Mouse (Mus musculus) heart, postnatal 0 days (tissue): Measurements from ENCODE around the gene Plxdc2. TPM values are rescaled to one million over a fixed set of nuclear protein-coding genes. Genes with fewer than 3 reads are reported as not detected.

ENCODE experiments used
- ATAC-seq: fragments of 200-750 bp; cut with Nextera tagmentation; 2 replicates; pipeline ENCODE4 v1.8.0; 2017; ENCODE audit warnings: low read depth, moderate number of reproducible peaks, moderate library complexity; ENCODE audit not compliant: insufficient read depth
- DNase-seq: peaks from one replicate; pipeline ENCODE4 v3.0.0-alpha.2; 2016; ENCODE audit warnings: low spot score
- H3K27ac ChIP-seq: fragments of 300-500 bp; sonication (generic); 2 replicates; pipeline ENCODE4 v1.5.1; 2014; ENCODE audit warnings: low read depth, mild to moderate bottlenecking
- H3K27me3 ChIP-seq: fragments of 300-500 bp; sonication (generic); 2 replicates; pipeline ENCODE4 v1.6.1; 2014; ENCODE audit warnings: low read length, mixed read lengths; ENCODE audit not compliant: control insufficient read depth, insufficient read depth
- H3K36me3 ChIP-seq: fragments of 300-500 bp; sonication (generic); replicated peaks from 2 replicates; pipeline ENCODE4 v1.6.1; 2014; ENCODE audit warnings: low read length, mixed read lengths; ENCODE audit not compliant: control insufficient read depth, insufficient read depth
- H3K4me1 ChIP-seq: fragments of 300-500 bp; sonication (generic); 2 replicates; pipeline ENCODE4 v1.6.1; 2014; ENCODE audit warnings: antibody characterized with exemption; ENCODE audit not compliant: control insufficient read depth, insufficient read depth
- H3K4me2 ChIP-seq: fragments of 300-500 bp; sonication (generic); 2 replicates; pipeline ENCODE4 v1.6.1; 2014; ENCODE audit warnings: low read depth, mild to moderate bottlenecking, low read length, moderate library complexity
- H3K4me3 ChIP-seq: fragments of 300-500 bp; sonication (generic); 2 replicates; pipeline ENCODE4 v1.5.1; 2014; ENCODE audit warnings: low read depth, low read length
- H3K9ac ChIP-seq: fragments of 300-500 bp; sonication (generic); replicated peaks from 2 replicates; pipeline ENCODE4 v1.6.1; 2014; ENCODE audit warnings: low read depth, low read length, mixed read lengths
- H3K9me3 ChIP-seq: fragments of 300-500 bp; sonication (generic); replicated peaks from 2 replicates; pipeline ENCODE4 v1.6.1; 2016; ENCODE audit warnings: low read length; ENCODE audit not compliant: control insufficient read depth
- CTCF ChIP-seq: IDR thresholded peaks from 2 replicates; pipeline ENCODE4 v1.5.1; 2016; ENCODE audit warnings: antibody characterized with exemption, control low read depth, low read depth
- EP300 ChIP-seq: IDR thresholded peaks from 2 replicates; pipeline ENCODE4 v1.6.1; 2016; ENCODE audit warnings: antibody characterized with exemption, low read depth
- WGBS: fragments of 180-500 bp; shearing (Covaris S2); extraction: QIAGEN DNeasy Blood & Tissue Kit; methylation state at CpG from one replicate; pipeline ENCODE4 v1.1.7; 2014; 5-methylcytosine and 5-hydroxymethylcytosine counted together
- polyA plus RNA-seq: library from polyadenylated mRNA; unstranded; fragments of >200 nt; fragmentation: Nextera tagmentation; extraction: Ambion mirVana; gene quantifications from 2 replicates; pipeline ENCODE4 v1.2.1, GENCODE M21; 2015
- total RNA-seq: library from RNA; depleted of rRNA; stranded (reverse); fragments of >200 nt; gene quantifications from 2 replicates; pipeline ENCODE4 v1.2.3, GENCODE M21; 2014; ENCODE audit warnings: low replicate concordance

The Plxdc2 gene
- total and polyA plus RNA-seq, 2 experiments from 2014 or later: 4.2 to 6.1 TPM

DNA sequence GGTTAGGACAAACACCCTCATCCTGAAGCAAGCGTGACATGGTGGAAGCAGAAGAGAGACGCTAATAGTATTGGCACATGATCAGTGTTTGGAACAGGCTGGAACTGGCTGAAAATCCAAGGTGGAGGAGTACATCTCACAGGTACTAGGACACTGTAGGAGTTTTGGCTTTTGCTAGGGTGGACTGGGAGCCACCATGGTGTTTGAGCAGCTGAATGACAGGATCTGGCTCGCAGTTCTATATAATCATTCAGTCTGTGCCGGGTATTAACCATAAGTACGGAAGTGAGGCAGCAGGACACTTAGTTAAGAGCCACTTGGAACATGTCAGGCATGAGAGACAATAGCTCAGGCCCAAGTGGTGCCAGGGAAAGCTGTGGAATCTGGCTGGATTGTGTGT is 82.9 kb downstream of the Plxdc2 start:
- no peak overlapping the region for H3K27ac ChIP-seq
- no peaks in the 10 kb centered on the region for H3K27me3 ChIP-seq
- ATAC-seq (no peak), DNase-seq (no peak)
- TF ChIP-seq EP300 (no peak), CTCF (no peak)
- H3K36me3 ChIP-seq: no peaks in the 10 kb centered on the region
- 68% methylated on average over 5 of the region's 5 CpGs for WGBS
- no peak overlapping the region for H3K4me2 ChIP-seq
- no peak overlapping the region for H3K4me3 ChIP-seq
- H3K9me3 ChIP-seq: no peaks in the 10 kb centered on the region
- no peaks in the 10 kb centered on the region for H3K4me1 ChIP-seq
- no peak overlapping the region for H3K9ac ChIP-seq

DNA sequence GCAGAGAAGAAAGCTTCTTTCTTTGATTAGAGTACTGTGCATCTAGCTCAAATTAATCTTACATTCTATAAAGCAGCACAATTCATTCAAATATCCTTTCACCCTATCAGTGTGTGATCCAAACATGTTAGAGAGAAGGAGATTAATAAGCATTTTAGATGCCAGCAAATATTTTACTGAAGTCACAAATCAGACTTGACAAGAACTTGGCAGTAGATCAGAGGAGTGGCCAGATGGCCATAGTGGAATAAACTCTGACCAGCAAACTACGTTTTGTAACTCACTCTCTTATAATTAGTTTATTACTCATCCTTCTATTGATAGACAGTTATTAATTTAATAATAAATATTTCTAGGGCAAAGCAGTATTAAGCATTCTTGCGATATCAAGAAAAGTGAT is 86.5 kb downstream of the Plxdc2 start:
- Histone ChIP-seq H3K27ac (no peak overlapping the region), H3K27me3 (no peaks in the 10 kb centered on the region), H3K9me3 (no peaks in the 10 kb centered on the region), H3K4me3 (no peak overlapping the region), H3K36me3 (no peaks in the 10 kb centered on the region), H3K4me2 (no peak overlapping the region), H3K4me1 (no peaks in the 10 kb centered on the region), H3K9ac (no peak overlapping the region)
- WGBS: 61% methylated on average over 2 of the region's 2 CpGs
- no peak for DNase-seq
- TF ChIP-seq CTCF: no peak
- TF ChIP-seq EP300: no peak
- ATAC-seq: no peak

DNA sequence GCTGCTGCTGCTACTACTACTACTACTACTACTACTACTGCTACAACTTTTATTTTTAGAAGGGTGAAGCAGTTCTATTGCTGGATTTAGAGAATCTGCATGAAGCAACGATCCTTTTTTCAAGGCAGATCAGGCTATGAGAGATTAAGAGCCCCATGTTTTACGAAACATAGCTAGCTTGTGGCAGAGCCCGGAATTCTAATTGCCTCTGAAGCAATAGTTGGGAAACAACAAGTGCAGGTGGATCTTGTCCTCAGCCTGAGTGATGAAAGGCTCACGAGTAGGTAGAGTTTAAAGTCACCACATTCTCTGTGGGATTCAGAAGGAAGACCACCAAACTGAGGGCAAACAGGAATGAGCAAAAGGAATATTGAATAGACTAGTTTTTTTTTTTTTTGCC is 91.8 kb downstream of the Plxdc2 start:
- 66% methylated on average over 4 of the region's 4 CpGs for WGBS
- Histone ChIP-seq H3K9ac (no peak overlapping the region), H3K27ac (no peak overlapping the region), H3K4me2 (no peak overlapping the region), H3K27me3 (no peaks in the 10 kb centered on the region), H3K9me3 (no peaks in the 10 kb centered on the region), H3K4me3 (no peak overlapping the region), H3K36me3 (no peaks in the 10 kb centered on the region), H3K4me1 (no peaks in the 10 kb centered on the region)
- no peak for DNase-seq
- TF ChIP-seq EP300 (no peak), CTCF (no peak)
- no peak for ATAC-seq

DNA sequence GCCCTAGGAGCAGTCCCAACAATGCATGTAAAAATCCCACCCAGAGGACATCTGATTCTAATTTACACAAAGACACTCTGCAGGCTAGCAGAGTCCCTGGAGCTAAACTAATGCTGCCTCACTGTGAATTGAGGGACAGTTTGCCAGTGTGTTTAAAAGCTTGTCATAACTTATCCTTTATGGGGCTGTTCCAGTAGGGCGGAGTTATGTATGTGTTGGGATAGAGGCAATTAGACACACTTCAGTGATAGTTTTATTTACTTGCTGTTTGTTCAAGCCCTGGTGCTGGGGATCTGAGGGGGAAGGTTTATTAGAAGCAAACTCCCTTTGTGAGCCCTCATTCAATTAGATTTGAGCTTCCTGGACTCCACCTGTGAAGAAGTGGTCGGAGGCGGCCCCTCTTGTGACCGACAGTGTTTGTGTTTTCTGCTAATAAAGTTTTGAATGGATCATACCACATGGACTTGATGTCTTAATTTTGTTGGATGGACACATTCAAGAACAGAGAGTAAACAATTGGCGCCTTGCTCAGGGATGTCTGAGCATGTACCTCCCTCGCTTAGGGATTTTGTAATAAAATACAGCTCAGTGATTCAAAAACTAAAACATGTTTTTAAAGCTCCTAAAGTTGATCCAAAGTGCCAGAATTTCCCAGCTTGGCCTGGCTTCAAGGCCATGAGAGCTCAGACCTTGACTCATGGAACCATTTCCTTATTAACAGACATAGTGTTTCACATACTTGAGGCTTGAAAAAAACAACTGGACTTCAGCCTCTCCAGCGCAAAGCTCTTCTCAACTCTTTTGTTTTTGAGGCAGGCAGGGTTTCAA is 94.9 kb downstream of the Plxdc2 start:
- no peak overlapping the region for H3K27ac ChIP-seq
- no peaks in the 10 kb centered on the region for H3K36me3 ChIP-seq
- no peak overlapping the region for H3K9ac ChIP-seq
- H3K27me3 ChIP-seq: no peaks in the 10 kb centered on the region
- ATAC-seq: no peak
- no peak overlapping the region for H3K4me3 ChIP-seq
- no peak overlapping the region for H3K4me2 ChIP-seq
- WGBS: 84% methylated on average over 7 of the region's 7 CpGs
- DNase-seq: no peak
- no peaks in the 10 kb centered on the region for H3K4me1 ChIP-seq
- TF ChIP-seq CTCF (no peak), EP300 (no peak)
- no peaks in the 10 kb centered on the region for H3K9me3 ChIP-seq

DNA sequence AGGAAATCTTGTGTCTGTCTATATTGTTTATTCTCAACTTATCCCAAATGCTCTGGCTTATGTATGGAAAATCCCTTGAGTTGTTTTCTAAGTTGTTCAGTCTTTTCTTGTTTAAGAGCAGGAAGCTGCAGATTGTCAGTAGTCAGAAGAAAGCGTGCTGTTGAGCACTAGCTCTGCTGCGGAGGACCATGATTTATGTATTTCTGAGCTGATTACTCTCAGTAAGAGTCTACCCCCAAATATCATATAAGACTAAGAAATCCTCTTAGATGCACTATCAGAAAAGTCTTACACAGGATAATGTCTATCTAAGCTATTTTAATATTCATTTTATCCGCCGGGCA is 95.5 kb downstream of the Plxdc2 start:
- Histone ChIP-seq H3K36me3 (no peaks in the 10 kb centered on the region), H3K4me2 (no peak overlapping the region), H3K9ac (no peak overlapping the region), H3K9me3 (no peaks in the 10 kb centered on the region), H3K4me3 (no peak overlapping the region), H3K27ac (no peak overlapping the region), H3K27me3 (no peaks in the 10 kb centered on the region), H3K4me1 (peaks cover 5% of the 10 kb centered on the region)
- no peak for DNase-seq
- ATAC-seq: no peak
- TF ChIP-seq CTCF (no peak), EP300 (no peak)
- 80% methylated on average over 4 of the region's 4 CpGs for WGBS

DNA sequence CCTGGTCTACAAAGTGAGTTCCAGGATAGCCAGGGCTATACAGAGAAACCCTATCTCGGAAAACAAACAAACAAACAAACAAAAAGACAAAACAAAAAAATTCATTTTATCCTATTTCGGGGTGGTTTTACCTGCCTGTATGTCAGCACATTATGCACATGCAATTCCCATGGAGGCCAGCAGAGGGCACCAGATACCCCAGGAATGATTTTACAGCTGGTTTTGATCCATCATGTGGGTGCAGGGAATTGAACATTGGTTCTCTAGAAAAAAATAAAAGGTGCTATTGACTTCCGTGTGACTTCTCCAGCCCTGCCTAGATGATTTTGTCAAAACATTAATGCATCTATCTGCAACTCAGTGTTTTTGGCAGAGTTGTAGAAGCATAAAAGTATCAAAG is 96.0 kb downstream of the Plxdc2 start:
- no peak for DNase-seq
- WGBS: 98% methylated on average over 3 of the region's 3 CpGs

More for the DNA sequence above, 96.0 kb downstream of the Plxdc2 start:
- no peak overlapping the region for H3K27ac ChIP-seq
- H3K4me1 ChIP-seq: peaks cover 9% of the 10 kb centered on the region
- H3K4me3 ChIP-seq: no peak overlapping the region
- no peak overlapping the region for H3K4me2 ChIP-seq
- H3K9ac ChIP-seq: no peak overlapping the region
- TF ChIP-seq EP300 (no peak), CTCF (0 out of 2 replicates have a peak, but pooled peaks have one; percentile 16)
- H3K9me3 ChIP-seq: no peaks in the 10 kb centered on the region
- H3K27me3 ChIP-seq: no peaks in the 10 kb centered on the region
- no peak for ATAC-seq
- no peaks in the 10 kb centered on the region for H3K36me3 ChIP-seq
